Mouse (Mus musculus) lung, postnatal 25 days (tissue): ENCODE measurements around the gene Armc6.
"Not testable (repeated sequence)": the region's sequence is repeated elsewhere in the genome, so short reads cannot be mapped to it uniquely, and the experiment has no call there.

Experiments used
- DNase-seq: peaks from one replicate; pipeline ENCODE4 v3.0.0; 2022; ENCODE audit warnings: low spot score

Gene Armc6

GRCm38 (mm10) chr8:70230837-70231236, 3.4 kb downstream of the Armc6 start:
- no peak for DNase-seq

GRCm38 (mm10) chr8:70227997-70228396, 6.3 kb downstream of the Armc6 start:
- no peak for DNase-seq

DNA sequence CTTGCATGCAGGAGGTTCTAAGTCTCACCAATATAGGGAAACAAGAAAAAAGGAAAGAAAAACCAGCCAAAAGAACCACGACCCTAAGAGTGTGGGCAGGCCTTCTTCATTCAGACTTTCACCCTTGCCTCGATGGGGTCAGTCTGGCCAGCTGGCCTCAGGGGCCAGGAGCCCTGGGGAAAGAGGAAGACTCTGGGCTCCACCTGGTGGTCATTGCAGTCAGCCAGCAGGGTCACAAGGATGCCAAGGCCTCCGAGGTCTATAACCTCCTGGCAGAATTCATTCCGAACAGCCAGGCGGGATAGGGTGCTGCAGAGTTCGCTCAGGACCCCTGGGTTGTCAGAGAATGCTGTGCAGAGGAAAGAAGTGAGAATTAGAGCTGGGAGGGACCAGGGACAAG, 10.9 kb downstream of the Armc6 start:
- peak; percentile 48 for DNase-seq

GRCm38 (mm10) chr8:70222041-70222440, 12.2 kb downstream of the Armc6 start:
- no peak for DNase-seq

DNA sequence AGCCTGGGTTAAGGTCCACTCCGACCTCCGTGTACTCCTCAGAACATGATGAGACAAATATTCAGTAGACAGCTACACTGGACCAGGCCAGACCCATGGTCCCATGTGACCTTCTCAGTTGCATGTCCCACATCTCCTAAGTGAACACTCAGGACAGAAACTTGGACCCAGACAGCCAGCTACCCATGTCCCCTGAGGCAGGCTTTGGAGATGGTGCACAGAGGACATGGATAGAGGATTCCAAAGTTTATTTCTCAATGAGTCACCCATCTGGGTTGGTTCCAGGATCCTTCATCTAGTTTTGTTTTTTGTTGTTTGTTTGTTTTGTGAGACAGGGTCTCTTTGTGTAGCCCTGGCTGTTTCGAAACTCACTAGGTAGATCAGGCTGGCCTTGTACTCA, 13.4 kb downstream of the Armc6 start:
- DNase-seq, result no peak

- no peak for DNase-seq
Measured at GRCm38 (mm10) chr8:70220236-70220840, 13.9 kb downstream of the Armc6 start.

DNA sequence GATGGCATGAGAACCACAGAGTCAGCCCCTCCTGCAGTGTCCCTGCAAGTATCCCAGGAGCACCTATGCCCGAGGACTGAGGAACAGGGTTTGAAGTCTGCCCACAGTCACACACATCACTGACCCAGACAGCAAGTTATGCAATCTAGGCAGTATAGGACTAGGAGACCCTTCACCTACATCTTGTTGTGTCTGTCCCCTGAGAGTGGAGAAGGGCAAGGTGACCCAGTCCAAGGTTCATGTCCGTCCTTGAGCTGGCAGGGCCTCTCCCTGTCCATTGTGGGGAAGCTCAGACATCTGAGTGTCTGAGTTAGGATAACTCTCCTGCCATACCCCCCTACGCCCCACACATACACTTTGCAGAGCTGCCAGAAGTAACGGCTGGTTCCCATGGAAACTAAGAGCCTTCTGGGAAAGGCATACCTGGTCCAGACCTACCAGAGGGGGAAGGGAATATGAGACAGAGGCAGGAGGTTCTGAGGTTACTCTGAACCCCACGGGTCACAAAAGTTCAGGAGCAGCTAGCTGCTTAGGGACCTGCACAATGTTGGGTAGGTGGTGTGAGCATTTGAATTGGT, 15.1 kb downstream of the Armc6 start:
- no peak for DNase-seq

GRCm38 (mm10) chr8:70217441-70217840, 16.8 kb downstream of the Armc6 start:
- no peak for DNase-seq

GRCm38 (mm10) chr8:70216566-70216965, 17.7 kb downstream of the Armc6 start:
- peak; percentile 67 for DNase-seq

- not testable (repeated sequence) for DNase-seq
Measured at GRCm38 (mm10) chr8:70216161-70216560, 18.1 kb downstream of the Armc6 start.

DNA sequence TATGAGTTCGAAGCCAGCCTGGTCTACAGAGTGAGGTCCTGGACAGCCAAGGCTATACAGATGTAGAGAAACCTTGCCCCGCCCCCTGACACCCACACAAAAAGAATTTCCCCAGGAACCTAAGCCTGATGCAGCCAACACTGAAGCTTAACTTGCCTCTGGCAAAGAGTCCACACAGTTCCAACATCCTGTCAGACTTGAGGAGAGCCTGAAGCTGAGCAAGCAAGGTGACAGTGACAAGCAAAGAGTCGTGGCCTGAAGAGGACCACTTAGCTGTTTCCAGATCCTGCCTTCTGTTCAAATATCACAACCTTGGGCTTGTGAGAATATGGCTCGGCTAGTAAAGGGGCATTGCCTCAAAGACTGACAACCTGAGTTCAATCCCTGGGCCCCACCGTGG, 19.2 kb downstream of the Armc6 start:
- DNase-seq, result no peak

- no peak for DNase-seq
Measured at GRCm38 (mm10) chr8:70214411-70214810, 19.9 kb downstream of the Armc6 start.

DNA sequence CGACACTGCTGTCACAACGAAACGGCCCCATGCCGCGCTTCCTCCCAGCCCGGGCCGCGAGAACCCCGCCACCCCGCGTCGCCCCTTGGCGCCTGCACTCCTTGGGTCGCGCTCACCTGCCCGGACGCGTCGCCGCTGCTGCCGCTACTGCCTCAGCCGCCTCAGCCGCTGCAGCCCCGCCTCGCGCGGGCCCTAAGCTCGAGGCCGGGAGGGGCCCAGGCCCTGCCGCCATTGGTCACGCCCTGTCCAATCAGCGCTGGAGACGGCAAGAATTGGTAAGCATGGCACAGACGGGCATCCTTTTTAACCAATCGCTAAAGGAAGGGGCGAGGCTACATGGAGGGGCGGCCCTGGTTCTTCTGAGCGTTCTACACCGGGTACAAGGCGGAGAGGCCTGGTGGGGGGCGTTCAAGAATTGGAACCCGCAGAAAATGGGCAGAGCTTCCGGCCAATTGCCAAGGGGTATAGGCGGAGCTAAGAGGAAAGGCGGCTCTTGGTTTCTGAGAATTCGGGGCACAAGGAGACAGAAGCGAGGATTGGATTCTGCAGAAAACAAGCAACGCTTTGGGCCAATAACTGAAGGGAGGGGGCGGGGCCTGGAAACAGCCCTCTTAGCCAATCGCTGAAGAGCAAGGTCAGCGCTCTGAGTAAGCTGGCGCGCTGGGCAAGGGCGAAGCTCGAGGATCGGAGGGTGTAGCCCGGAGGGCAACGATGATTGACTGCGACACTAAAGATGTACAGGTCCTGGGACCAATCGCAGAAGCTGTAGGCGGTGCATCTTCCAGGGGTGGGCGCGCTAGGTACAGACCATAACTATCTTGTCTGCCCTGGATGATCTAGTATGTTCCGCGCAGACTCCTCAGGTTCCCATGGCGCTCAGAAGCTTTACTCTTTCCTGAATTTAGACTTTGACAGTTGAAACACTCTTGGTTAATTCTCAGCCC, 21.9 kb downstream of the Armc6 start, which contains the start of gene Slc25a42:
Slc25a42 (minus strand) TSS at position 194 of the 944 bp plus-strand sequence.
- peak; percentile 99 for DNase-seq

DNA sequence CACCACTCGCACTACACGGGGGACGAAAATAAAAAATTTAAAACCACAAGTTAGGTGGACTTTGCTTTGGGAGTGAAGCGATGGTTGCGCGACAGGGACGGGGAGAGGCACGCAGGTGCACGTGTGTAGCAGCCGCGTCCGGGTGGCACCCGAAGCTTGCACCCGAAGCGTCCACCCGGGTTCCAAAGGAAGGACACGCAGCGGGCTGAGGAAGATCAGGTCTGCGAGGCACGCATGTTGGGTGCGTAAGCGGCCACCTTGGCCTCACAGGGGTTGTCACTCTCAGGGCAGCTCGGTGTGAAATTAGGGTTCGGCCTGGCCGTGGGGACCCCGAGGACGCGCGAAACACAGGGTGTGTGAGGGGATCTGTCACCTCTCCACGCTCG, 22.5 kb downstream of the Armc6 start:
- DNase-seq, result no peak

GRCm38 (mm10) chr8:70211275-70211674, 23.0 kb downstream of the Armc6 start:
- DNase-seq, result no peak

- no peak for DNase-seq
Measured at GRCm38 (mm10) chr8:70210538-70210937, 23.7 kb downstream of the Armc6 start.

- no peak for DNase-seq
Measured at GRCm38 (mm10) chr8:70208130-70208529, 26.1 kb downstream of the Armc6 start.

- no peak for DNase-seq
Measured at GRCm38 (mm10) chr8:70204757-70205156, 29.5 kb downstream of the Armc6 start.

DNA sequence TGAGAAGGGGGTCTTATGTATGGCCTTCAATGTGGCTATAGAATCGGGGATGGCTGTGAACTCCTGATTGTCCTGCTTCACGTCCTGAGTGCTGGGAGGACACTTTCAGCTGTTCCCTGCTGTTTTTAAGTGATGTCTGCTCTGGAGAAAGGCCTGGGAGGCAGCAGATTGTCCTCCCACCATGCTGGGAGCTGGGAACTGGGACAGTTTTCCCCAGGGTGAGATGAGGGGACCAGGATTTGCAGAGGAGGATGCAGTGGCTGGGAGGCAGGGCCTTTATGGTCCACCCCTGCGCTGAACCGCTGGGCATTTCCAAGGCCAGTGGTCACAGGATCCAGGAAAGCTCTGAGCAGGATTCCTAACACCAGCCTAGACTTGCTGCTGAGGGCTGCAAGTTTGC, 31.2 kb downstream of the Armc6 start:
- DNase-seq, result no peak

GRCm38 (mm10) chr8:70201417-70201816, 32.8 kb downstream of the Armc6 start:
- no peak for DNase-seq

GRCm38 (mm10) chr8:70200098-70200681, 34.1 kb downstream of the Armc6 start:
- peak; percentile 70 for DNase-seq

DNA sequence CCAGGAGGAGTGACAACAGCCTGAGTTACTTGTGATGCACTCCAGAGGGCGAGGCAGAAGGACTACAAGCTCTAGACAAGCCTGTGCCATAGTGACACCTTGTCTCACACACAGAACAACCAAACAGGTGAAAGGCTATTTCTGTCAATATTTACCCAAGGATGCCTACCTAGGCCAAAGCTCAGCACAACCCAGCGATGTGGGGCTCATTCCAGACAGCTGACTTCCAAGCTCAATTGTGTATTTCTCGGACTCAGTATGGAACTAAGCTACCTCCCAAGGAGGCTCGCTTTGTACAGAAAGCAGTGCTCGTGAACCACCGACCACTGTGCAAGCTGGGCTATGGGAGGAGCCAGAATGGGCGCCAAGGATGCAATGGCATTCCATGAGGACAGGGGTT, 36.7 kb downstream of the Armc6 start:
- no peak for DNase-seq

DNA sequence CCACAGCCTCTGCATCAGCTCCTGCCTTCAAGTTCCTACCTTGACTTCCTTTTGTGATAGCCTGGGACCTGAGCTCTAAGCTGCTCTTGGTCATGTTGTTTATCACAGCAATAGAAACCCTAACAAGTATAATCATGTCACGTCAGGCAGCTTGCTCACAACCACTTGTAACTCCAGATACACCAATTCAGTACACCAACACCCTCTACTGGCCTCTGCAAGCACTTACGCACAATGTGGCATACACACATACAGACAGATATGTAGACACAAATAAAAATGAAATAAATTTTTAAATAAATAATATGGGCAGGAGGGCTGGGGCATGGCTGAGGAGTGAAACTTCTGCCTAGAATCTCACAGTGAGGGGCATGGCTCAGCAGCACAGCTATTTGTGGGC, 38.5 kb downstream of the Armc6 start:
- no peak for DNase-seq
